Mouse (Mus musculus): ENCODE results near the gene Gm21992.
A peak's percentile ranks its signal among the peaks of the same experiment; 100 is the strongest.
"Not testable (repeated sequence)": the region's sequence is repeated elsewhere in the genome, so short reads cannot be mapped to it uniquely, and the experiment has no call there.

Gene Gm21992

DNA sequence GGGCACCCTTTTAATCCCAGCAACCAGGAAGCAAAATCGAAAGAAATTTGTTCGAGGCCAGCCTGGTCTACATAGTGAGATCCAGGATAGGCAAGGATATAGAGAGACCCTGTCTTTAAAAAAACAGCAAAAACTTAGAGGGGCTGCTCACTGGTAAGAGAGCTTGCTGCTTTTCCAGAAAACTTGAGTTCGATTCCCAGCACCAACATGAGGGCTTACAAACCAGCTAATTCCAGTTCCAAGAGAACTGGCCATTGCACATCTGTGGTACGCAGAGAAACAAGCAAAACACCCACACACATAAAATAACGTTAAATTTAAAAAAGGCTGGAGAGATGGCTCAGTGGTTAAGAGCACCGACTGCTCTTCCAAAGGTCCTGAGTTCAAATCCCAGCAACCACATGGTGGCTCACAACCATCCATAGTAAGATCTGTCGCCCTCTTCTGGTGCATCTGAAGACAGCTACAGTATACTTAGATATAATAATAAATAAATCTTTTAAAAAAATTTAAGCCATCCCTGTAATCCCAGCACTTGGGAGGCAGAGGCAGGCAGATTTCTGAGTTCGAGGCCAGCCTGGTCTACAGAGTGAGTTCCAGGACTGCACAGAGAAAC lies 1.0 kb upstream of the Gm21992 start:
- not testable (repeated sequence) for DNase-seq

DNA sequence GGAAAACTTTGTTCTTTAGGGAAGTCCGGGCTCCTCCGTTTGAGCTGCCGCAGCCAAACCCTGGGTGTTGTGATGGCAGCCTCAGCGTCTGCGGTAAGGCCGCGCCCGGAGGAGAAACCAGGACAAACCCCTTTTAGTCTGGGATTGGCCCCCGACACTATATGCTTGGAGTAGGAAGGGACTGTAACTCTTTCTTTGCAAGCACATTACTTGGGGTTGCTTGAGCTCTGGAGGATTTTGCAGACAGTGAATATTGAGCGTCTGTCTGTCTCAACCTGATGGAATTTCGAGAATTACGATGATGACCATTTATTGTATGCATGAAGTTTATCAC lies 464 bp upstream of the Gm21992 start:
- no peak for DNase-seq

DNA sequence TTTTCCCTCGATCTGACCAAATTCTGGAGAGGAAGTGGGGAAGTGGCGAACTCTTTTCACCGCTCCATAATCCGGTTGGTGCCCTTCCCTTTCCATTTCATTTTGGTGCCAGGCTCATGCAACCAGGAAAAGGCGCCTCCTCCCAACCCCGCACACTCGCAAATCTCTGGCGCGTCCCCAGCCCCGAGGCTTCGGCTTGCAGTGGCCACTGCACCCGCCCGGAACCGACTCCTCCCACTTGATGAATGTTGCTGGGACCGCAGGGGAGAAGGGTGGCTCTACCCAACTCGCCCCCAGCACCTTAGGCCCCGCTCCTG lies 708 bp downstream of the Gm21992 start:
- DNase-seq = no peak

DNA sequence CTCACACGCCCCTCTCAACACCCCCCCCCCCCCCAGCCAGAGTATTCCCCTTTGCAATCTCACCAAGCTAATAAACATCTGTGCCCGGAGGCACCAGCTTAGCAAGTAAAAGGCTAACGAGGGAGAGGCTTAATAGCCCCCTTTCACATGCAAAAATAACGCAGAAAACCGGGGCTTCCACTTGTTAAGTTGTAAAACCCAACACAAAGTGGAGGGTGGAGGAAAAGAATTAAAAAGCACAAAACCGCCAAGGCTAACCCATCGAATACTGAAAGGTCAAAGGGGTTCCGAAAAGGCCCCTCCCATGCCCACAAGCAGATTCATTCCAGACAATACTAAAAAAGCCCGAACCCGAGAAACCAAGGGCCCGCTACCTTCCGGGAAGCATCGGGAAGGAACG lies 1.1 kb downstream of the Gm21992 start:
- no peak for DNase-seq

DNA sequence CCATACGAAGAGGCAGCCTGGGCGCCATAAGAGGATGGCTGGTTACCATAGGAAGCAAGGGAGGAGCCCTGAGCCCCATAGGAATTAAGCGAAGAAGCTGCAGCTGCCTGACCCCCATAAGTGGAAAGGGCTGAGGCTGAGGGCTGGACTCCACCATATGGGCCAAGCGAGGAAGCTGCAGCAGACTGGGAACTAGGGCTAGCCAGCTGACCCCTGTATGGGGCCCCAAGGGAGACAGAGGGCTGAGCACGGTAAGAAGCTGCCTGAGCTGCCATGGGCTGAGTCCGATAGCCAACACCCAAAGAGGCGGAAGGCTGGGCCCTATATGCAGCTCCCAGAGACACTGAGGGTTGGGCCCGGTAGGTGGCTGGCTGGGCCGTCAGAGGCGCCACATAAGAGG lies 8.1 kb downstream of the Gm21992 start:
- DNase-seq = peak in 1 of 2 experiments; percentile 28

DNA sequence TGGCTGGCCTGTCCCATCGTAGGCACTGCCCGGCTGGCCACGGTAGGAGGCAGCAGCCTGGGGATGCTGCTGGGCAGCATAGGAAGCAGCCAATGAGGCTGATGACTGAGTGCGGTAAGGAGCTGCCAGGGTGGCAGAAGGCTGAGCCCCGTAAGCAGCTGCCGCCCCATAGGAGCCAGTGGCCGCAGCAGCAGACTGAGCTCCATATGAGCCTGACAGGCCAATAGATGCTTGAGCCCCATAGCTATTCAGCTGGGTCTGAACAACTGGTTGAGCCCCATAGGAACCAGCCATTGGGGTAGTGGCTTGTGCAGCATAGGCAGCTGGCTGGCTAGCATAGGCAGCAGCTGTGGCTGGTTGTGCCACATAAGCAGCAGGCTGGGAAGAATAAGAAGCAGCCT lies 8.7 kb downstream of the Gm21992 start:
- peak; percentile 60 to 63 for DNase-seq

DNA sequence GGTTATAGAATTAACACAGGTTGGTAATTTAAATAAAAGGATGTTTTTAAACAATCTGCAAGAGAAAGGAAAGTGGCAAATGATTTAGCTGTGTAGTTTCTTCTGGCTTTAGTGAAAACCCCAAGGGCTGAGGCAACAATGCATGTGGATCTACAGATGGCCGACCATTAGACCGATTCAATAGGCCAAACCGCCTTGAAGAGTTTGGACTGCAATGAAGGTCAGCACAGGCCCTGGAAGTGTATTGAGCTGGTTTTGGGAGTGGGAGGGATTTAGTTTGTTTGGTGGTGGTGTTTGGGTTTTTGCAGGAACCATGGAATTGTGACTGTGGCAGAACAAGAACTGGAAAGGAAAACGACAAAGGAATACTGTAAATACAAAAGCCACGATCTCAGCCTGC lies 12.3 kb downstream of the Gm21992 start:
- DNase-seq = no peak

DNA sequence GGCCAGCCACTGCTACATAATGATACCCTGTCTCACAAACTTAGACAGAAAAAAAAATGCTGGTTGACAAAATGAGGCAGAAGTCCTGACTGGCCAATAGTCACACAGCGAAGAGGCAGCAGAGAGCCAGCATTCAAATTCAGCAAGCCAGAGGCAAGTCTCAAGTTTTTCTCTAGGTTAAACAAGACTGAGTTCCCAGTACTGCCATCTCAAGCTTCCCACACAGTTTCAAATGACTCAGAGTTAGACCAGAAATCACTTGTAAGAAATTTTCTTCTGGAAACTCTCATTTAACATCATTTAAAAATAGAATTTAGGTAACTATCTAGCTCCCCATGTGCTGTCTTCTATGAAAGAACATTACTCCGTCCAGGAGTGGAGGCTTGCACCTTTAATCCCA lies 13.6 kb downstream of the Gm21992 start:
- DNase-seq = no peak

DNA sequence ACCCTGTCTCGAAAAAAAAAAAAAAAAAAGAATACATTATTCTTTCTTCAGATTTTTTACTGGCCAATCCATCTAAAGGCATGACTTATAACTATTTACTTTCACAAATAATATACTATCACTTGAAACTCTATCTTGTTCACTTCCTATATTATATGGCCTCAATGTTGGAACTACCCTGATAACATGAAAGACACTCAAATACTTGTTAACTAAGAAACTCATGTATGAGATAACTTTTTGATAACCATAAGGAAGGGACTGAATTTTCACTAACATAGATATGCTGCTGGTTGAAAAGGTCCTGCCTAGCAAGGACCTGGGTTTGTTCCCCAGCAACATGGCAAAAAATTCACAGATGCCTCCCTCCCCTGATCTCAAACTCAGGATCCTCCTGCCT lies 15.5 kb downstream of the Gm21992 start:
- DNase-seq = no peak

DNA sequence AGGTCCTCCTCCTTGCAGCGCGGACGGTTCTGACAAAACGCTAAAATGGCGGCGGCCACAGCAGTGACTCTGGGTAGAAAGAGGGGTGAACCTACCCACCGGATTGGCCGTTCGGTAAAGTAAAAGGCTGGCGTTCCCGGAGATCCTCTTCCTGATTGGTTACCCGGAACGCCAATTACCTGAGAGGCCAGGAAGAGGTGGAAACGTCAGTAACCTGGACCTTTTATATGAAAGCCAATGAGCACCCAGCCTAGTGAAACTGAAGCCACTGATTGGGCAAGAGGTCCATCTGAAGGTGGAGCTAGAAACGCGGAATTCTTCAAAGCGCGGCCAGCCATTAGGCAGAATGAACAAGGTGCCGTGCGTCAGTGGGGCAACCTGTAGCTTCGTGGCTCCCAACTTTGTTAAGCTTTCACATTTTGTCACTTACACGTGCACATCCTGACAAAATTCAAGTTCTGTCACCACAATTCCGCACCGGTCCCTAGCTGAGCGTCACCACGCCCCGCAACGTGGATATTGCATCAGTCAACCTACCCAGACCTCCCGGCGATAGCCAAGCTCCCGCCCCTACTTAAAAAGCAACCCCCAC lies 17.5 kb downstream of the Gm21992 start, which contains the start of gene Rbm4:
Gene Rbm4, minus strand, starts transcription at position 71 of the 592 bp plus-strand sequence.
- peak; percentile 97 to 99 for DNase-seq

DNA sequence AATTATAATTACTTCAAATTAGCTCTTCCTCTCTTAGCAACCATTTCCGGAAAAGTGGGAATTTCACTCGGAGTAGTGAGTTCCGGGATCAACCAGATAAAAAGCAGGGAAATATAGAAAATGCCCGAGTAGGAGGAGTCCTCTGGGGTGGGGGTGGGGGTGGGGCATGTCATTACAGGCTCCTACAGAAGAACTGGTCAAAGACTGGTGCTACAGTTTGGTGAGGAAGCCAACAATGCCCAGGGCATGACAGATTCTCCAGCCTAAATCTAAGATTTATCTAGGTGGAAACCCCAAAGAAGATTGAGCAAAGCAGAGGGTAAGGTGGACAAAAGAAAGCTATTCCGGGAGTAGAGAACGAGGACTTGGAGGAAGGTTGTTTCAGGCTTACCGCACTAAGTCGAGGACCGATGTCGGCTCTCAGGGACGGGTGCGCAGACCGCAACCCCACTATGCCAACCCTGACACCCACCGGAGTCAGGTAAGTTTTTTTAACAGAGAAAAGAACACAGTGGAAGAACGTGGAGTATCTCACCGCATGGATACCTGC lies 18.1 kb downstream of the Gm21992 start:
- no peak for DNase-seq

DNA sequence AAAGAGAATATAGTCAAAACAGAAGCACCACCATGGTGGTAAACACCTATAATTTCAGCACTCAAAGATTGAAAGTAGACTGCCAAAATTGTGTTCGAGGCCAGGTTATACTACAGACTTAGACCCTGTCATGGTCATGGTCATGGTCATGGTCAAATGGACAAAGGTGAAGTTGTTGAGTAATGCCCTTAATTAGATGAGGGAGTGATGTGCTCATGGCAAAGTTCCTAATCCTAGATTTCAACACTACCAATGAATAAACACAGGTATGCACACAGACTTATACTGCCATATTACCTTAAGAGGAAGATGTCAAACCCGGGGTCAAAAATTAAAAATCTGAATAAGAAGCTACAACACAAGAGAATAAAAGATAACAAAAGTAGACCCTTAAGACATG lies 25.1 kb downstream of the Gm21992 start:
- DNase-seq = no peak

DNA sequence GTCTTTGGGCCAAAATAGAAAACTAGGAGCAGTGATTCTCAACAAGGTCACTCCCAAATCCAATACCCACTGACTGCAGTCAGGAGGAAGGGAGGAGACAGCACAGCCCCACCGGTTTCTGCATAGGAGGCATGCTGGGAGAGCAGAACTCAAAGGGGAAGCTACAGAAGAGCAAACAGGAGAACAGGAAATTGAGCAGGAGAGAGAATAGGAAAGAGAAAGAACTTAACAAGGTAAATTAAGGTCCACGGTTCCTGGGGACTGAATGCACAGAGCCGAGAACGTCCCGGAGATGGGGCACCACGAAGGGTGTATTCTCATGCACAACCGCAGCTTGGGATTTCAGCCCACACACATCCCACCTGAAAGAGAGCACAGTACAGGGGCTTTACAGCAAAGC lies 26.2 kb downstream of the Gm21992 start:
- DNase-seq = no peak

DNA sequence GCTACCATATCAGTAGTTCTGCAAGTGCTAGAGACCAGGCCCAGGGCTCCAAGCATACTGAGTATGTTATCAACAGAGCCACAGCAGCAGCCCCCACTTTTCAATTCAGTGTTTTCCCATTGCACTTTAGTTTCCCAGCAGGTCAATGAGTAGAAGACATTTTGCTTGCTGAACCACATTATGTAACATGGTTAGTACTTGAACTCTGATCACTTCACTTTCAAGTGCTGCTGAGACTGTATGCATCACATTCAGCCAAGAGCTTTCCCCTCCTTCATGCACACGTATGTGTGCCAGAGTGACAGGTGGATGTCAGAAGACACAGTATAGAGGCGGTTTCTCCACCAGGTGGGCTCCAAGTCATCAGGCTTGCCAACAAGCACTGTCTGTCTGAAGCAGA lies 28.5 kb downstream of the Gm21992 start:
- no peak for DNase-seq

DNA sequence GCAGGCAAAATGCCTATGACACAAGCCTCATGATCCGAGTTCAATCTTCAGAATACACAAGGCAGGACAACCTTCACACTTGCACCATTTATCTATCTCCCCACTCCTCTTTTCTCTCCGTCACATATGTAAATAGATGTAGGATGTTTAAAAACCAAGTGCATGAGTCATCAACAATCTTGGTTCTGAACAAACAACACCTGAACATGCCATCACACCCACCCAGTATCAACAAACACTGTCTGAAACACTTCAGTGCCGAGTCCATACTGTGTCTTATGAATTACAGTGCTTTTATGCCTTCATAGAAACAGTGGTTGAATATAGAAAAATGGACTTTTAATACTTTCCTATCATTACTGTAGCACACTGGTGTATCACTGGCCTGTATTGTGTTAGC lies 38.6 kb downstream of the Gm21992 start:
- no peak for DNase-seq

DNA sequence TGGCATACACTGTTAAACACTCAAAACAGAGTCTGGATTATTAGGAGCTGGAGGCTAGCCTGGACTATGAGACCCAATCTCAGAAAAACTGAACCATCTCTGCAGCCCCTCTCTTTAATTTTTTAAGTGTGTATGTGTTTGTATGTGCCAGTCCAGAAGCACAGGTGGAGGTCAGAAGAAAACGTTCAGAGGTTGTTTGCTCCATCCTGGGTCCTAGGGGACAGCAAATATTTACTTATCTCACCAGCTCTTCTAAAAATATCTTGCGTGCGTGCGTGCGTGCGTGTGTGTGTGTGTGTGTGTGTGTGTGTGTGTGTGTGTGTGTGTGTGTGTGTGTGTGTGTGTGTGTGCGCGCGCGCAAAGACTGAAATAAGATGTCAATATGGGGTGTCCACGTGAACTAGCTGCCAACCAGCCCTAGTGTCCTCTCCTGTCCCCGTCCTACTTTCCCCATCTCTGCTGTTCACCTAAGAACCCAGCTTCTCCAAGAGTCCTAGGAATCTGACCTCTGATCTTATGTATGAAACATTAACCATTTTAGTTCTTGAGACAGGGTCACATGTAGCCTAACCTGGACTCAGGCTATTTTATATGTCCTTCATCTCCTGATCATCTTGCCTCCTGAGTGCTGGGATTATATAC lies 43.8 kb downstream of the Gm21992 start:
- DNase-seq = no peak

DNA sequence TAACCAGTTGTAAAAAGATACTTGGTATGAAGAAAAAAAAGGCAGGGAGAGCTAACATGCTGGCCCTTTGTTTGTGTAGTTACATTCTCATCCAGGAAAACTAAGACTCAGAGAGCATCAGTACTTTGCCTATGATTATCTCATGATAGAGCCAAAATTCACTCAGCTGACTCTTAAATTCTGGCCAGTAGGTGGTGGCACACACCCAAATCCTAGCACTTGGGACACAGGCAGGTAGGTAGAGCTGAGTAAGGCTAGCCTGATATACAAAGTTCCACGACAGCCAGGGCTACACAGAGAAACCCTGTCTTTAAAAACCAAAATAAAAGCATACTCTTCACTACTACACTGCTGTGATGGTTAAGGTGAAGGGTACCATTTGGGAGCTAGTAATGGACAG lies 48.5 kb downstream of the Gm21992 start:
- DNase-seq = peak; percentile 68 to 70

DNA sequence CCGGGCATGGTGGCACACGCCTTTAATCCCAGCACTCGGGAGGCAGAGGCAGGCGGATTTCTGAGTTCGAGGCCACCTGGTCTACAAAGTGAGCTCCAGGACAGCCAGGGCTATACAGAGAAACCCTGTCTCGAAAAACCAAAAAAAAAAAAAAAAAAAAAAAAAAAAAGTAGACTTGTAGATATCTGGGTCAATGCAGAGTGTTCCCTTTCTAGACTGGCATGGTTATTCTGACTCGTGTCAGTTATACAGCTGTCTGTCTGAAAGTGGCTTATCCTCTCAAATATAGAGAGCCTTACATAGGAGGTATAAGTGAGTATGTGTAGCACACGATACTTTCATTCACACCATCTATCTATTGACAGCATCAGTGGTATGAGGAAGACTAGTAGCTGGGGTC lies 50.9 kb downstream of the Gm21992 start:
- DNase-seq = not testable (repeated sequence)

DNA sequence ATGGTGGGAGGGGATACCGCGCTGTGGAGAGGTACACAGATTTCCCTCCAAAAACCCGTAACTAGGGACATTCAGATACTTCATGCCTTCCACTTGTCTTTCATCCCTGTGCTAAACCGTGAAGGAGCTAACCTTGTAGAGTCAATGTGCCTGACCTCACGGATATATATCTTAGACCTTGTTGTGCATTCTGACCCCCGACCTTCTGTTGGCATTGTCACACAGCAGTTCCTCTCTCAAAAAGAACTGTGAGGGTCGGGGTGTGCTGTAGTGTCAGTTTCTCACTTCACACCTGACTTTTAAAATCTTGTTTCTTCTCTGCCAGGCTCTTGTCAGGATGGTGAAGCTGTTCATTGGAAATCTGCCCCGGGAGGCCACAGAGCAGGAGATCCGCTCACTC lies 54.5 kb downstream of the Gm21992 start:
- no peak for DNase-seq

DNA sequence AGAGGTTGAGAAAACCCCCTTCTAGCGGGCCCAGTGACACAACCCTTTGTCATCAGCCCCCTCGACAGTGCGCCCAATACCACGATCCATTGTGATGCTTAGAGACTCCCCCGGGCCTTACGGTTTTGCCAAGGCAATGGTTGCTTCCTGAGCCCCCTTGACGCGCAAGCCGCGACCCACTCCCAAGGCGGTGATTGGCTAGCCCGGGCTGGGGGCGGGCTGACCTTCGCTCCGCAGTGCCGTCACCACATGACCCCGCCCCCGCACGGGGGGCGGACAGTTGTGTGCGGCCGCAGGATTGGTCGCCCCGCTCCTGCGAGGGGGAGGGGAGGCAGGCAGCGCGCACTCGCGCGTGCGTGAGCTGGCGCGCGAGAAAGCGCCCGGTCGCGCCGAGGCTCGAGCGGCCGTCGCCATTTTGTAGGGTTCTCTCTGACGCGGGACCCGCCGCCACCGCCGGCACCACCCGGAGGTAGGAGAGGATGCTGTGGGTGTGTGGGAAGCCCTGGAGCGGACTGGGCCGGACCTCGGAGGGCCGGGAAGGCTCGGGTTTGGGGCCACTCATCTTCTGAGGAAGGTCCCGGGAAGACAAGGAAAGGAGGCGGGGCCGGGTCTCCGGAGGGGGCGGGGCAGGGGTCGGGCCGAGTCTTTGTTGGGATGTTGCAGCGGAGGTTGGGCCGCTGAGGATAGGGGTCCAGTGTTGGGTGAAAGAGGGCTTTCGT lies 55.1 kb downstream of the Gm21992 start, which contains the start of gene Rbm4b:
Gene Rbm4b, plus strand, starts transcription at position 305 of the 719 bp plus-strand sequence.
- peak; percentile 96 to 99 for DNase-seq

DNA sequence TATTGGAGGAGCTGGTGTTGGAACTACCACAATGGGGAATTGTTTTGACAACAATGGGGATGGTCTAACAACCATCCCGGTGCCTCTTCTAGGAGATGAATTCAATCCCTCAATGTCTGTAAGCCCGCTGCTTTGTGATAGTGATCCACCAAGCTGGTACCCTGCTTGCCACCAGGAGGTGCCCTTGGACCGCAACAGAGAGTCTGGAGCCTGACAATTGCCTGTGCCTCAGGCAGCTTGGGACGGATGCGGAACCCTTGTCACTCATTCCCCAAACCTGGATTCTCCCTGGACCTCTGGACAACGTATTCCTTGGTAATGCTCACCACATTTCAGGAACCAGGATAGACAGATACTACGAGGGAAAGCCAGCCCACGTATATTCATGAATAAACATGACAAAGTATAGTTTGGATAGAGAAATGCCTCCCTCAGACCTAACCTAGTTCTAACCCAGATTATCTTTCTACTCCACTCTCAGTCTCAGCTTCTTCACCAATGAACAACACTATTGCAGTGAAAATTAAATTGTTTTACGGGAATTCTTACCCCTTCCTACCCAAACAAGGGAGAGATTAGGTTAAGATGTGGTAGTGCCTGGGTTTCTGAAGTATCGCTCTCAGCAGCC lies 55.7 kb downstream of the Gm21992 start:
- peak; percentile 93 to 95 for DNase-seq

DNA sequence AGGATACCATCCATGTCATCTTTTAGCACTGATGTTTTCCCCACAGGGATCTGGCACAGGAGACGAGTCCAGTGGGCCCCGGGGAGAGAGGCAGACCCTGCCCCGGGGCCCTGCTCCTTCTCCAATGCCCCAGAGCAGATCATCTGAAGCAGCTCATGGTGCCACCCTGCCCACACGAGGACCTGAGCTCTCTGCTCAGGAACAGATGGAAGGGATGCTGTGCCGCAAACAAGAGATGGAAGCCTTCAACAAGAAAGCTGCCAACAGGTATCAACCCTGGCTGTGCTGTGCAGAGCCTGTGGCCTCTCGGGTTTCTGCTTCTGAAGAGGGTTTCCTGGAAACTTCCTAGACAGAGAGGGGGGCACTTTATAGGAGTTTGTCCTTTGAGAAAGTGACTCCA lies 61.4 kb downstream of the Gm21992 start:
- peak; percentile 49 to 64 for DNase-seq

DNA sequence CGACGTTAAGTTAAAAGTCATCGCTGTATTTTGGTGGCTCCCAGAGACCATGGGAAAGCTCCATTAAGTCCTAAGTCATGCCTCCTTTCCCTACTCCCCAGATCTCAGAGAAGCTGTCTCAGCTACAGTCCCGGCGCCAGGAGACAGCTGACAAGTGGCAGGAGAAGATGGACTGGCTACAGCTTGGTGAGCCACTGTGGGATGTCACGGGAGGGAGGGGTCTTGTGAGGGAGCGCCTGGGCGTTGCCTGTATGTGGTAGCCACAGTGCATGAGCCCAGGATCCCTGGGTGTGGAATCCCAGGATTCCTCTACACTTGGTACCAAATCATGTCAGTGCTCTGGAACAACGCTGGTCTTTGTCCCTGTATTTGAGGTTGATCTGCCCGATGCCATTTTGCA lies 62.9 kb downstream of the Gm21992 start:
- DNase-seq = no peak

All from cerebellum, adult 18-20 months (tissue).